10 mouse cellular contexts compared by ENCODE assay signal in genomic region chr3:52404636-52405035, GRCm38 (mm10).
DNase-seq lines count a peak whose midpoint lies in the region; ATAC-seq and TF ChIP-seq lines count a peak whose summit lies in the region.
"Had no signal": no experiment of that assay in that cellular context is flagged by ENCODE, and none has a peak within 500 bp of the region (broad histone marks: within the 10 kb centered on the region; RNA-seq: fewer than 3 reads in every experiment).

No protein-coding gene starts in this region.

- peak; percentile 65 for DNase-seq in ES-CJ7 (ENCODE audit: low read depth, low spot score)
- peak; percentile 18 for DNase-seq in adrenal gland, postnatal 25 days
- DNase-seq in heart, postnatal 10 days = peak; percentile 41 to 42
- no peak for DNase-seq in liver, embryonic 14.5 days (ENCODE audit: low read depth in 3 of 3, low spot score in 3 of 3)
- DNase-seq in cerebellum, postnatal 4 days (ENCODE audit: low spot score in 2 of 2) = no peak
- DNase-seq in layer of hippocampus, postnatal 14 days (ENCODE audit: low spot score in 2 of 2) = no peak
- no peak for DNase-seq in frontal cortex, postnatal 10 days (ENCODE audit: low spot score in 2 of 2)
- DNase-seq: cerebellum, adult 11-12 months had no signal

- no peaks in the 10 kb centered on the region for H3K36me3 ChIP-seq in liver, embryonic 14.5 days (replicated peaks; ENCODE audit: control insufficient read depth, insufficient read depth, low read depth)
- H3K36me3 ChIP-seq: neural tube, embryonic 13.5 days had no signal

- WGBS in liver, embryonic 14.5 days (ENCODE audit: insufficient replicate concordance) = 6% methylated on average over 4 of the region's 4 CpGs

- no peaks in the 10 kb centered on the region for H3K9me3 ChIP-seq in liver, embryonic 14.5 days (ENCODE audit: control insufficient read depth, low read length)
- H3K9me3 ChIP-seq: neural tube, embryonic 13.5 days had no signal

- no peaks in the 10 kb centered on the region; a peak in 1 of 4 replicates for H3K4me1 ChIP-seq in liver, embryonic 14.5 days (replicated peaks; ENCODE audit: control insufficient read depth in 2 of 2, insufficient read depth in 2 of 2, low read length in 1 of 2)

- no peak for TF ChIP-seq CTCF in liver, embryonic 14.5 days (IDR thresholded peaks at IDR 0.05; ENCODE audit: low read depth)

- no peak overlapping the region for H3K4me3 ChIP-seq in liver, embryonic 14.5 days (ENCODE audit: insufficient read depth in 1 of 2, low read depth in 2 of 2, low read length in 2 of 2)
- H3K4me3 ChIP-seq: neural tube, embryonic 13.5 days had no signal

- no peak overlapping the region for H3K4me2 ChIP-seq in liver, embryonic 14.5 days (ENCODE audit: low read depth)
- H3K4me2 ChIP-seq: neural tube, embryonic 13.5 days had no signal

- H3K27ac ChIP-seq in liver, embryonic 14.5 days = no peak overlapping the region
- H3K27ac ChIP-seq: macrophage; neural tube, embryonic 13.5 days had no signal

- TF ChIP-seq EP300 in liver, embryonic 14.5 days (IDR thresholded peaks at IDR 0.05; ENCODE audit: low read depth) = no peak

- peak; percentile 47; the same call in 1 of the 2 replicates for ATAC-seq in liver, embryonic 14.5 days (ENCODE audit: insufficient read depth)

- H3K9ac ChIP-seq in liver, embryonic 14.5 days (replicated peaks) = no peak overlapping the region
- H3K9ac ChIP-seq: neural tube, embryonic 13.5 days had no signal

- intact Hi-C loops in heart, postnatal 10 days (cut with DNase I) = loop anchor here (2.0 kb wide), 1 partner anchor 48 kb away; no protein-coding TSS in a partner anchor

- no peaks in the 10 kb centered on the region for H3K27me3 ChIP-seq in liver, embryonic 14.5 days (ENCODE audit: control insufficient read depth, insufficient read depth, low read length)

Comparison
In these comparisons a context has a peak if more than half of its experiments do, and no peak if none do; other contexts are left out.
1. DNase-seq: peak in ES-CJ7 (single experiment), adrenal gland, postnatal 25 days (single experiment) and heart, postnatal 10 days (2 of 2); none in liver, embryonic 14.5 days (0 of 3), cerebellum, postnatal 4 days (0 of 2), layer of hippocampus, postnatal 14 days (0 of 2) and frontal cortex, postnatal 10 days (0 of 2).